Mouse (Mus musculus) heart, embryonic 13.5 days (tissue): ENCODE data around the gene Neu2. TPM values are rescaled to one million over a fixed set of nuclear protein-coding genes. Genes with fewer than 3 reads are reported as not detected.

ENCODE experiments used
- ATAC-seq: fragments of 200-750 bp; cut with Nextera tagmentation; 2 replicates; pipeline ENCODE4 v1.8.0; 2017; ENCODE audit warnings: moderate TSS enrichment; ENCODE audit not compliant: insufficient number of reproducible peaks, low FRiP score, low TSS enrichment; ENCODE audit errors: extremely low read depth
- H3K27ac ChIP-seq: fragments of 300-500 bp; sonication (generic); replicated peaks from 2 replicates; pipeline ENCODE4 v1.5.1; 2015; ENCODE audit warnings: moderate library complexity, mild to moderate bottlenecking, inconsistent platforms
- H3K27me3 ChIP-seq: fragments of 300-500 bp; sonication (generic); replicated peaks from 2 replicates; pipeline ENCODE4 v1.6.1; 2015; ENCODE audit warnings: mild to moderate bottlenecking, inconsistent platforms
- H3K36me3 ChIP-seq: fragments of 300-500 bp; sonication (generic); 2 replicates; pipeline ENCODE4 v1.6.1; 2015; ENCODE audit warnings: mild to moderate bottlenecking, inconsistent platforms
- H3K4me1 ChIP-seq: fragments of 300-500 bp; sonication (generic); 2 replicates; pipeline ENCODE4 v1.6.1; 2015; ENCODE audit warnings: inconsistent platforms
- H3K4me2 ChIP-seq: fragments of 300-500 bp; sonication (generic); 2 replicates; pipeline ENCODE4 v1.6.1; 2015; ENCODE audit warnings: inconsistent platforms, mild to moderate bottlenecking, moderate library complexity
- H3K4me3 ChIP-seq: fragments of 300-500 bp; sonication (generic); 2 replicates; pipeline ENCODE4 v1.5.1; 2015; ENCODE audit warnings: moderate library complexity, mild to moderate bottlenecking, inconsistent platforms
- H3K9ac ChIP-seq: fragments of 300-500 bp; sonication (generic); 2 replicates; pipeline ENCODE4 v1.6.1; 2015; ENCODE audit warnings: inconsistent platforms, mild to moderate bottlenecking, moderate library complexity
- H3K9me3 ChIP-seq: fragments of 300-500 bp; sonication (generic); 2 replicates; pipeline ENCODE4 v1.6.1; 2016; ENCODE audit warnings: inconsistent platforms
- WGBS: fragments of 180-500 bp; shearing (Covaris S2); methylation state at CpG from one replicate; pipeline ENCODE4 v1.1.7; 2015; ENCODE audit warnings: mixed read lengths; 5-methylcytosine and 5-hydroxymethylcytosine counted together
- polyA plus RNA-seq: library from polyadenylated mRNA; unstranded; fragments of >200 nt; fragmentation: Nextera tagmentation; extraction: Ambion mirVana; gene quantifications from 2 replicates; pipeline ENCODE4 v1.2.1, GENCODE M21; 2015

Gene Neu2
- polyA plus RNA-seq, 1 experiment from 2014 or later = not detected

DNA sequence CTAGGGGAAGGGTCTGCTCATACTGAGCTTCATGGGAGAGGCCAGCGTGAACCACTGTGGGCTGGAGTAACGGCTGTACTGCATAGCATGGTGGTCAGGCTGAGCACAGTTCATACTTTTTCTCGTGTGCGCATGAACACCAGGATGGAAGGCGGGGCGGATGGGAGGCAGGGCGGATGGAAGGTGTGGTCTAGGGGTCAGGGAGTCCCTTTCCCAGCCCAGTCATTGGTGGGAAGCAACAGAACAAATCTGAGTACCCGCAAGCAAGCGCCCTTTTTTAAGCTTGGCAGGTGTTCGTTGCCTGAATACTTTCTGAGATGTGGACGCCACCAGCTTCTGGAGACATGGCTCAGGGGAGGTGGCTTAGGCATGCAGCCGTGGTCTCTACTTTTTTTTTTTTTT, 127.0 kb downstream of the Neu2 start:
- Histone ChIP-seq H3K9ac (no peak overlapping the region), H3K27me3 (no peaks in the 10 kb centered on the region), H3K4me3 (no peak overlapping the region), H3K4me1 (peaks cover 30% of the 10 kb centered on the region), H3K4me2 (no peak overlapping the region), H3K36me3 (no peaks in the 10 kb centered on the region), H3K9me3 (no peaks in the 10 kb centered on the region), H3K27ac (peak overlapping the region; percentile 50; the same call in 1 of the 2 replicates)
- no peak for ATAC-seq
- 84% methylated on average over 12 of the region's 12 CpGs for WGBS

DNA sequence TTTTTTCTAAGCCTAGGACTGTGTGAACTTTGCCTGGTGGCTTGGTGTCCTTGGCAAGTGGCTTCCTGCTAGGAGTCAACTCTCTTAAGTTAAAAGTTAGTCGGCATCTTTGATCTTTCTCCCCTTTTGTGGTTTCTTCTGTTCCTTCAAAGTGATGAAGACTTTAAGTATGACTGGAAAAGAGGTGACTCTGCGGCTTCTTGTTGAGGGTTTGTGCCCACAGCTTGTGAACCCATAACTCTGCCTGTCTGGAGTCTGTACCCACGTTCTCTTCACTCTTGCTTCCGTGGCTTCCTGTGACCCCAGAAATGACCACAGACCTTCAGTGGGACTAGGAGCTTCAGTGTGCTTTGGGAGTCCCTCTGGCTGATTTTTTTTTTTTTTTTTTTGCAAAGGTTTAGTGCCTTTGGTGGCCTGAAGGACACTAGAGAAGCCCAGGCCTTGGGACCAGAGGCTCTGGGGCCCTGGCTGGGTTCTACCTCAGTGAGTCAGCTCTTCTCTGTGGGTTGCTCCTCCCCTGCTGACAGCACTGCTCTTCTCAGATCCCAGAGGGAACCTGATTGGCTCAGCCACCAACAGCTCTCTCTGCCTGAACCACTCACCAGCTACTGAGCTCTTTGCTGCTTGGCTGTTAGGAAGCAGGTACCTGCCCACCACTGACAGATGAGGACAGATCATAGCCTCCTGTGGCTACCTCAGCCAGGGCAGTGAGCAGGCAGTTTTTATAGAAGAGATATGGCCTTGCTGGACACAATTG, 127.6 kb downstream of the Neu2 start:
- Histone ChIP-seq H3K36me3 (no peaks in the 10 kb centered on the region), H3K27me3 (no peaks in the 10 kb centered on the region), H3K9me3 (no peaks in the 10 kb centered on the region), H3K9ac (no peak overlapping the region), H3K4me3 (no peak overlapping the region), H3K27ac (peak overlapping the region; percentile 50), H3K4me2 (no peak overlapping the region), H3K4me1 (peaks cover 30% of the 10 kb centered on the region)
- WGBS = 84% methylated on average over 4 of the region's 4 CpGs
- peak; percentile 93 for ATAC-seq

DNA sequence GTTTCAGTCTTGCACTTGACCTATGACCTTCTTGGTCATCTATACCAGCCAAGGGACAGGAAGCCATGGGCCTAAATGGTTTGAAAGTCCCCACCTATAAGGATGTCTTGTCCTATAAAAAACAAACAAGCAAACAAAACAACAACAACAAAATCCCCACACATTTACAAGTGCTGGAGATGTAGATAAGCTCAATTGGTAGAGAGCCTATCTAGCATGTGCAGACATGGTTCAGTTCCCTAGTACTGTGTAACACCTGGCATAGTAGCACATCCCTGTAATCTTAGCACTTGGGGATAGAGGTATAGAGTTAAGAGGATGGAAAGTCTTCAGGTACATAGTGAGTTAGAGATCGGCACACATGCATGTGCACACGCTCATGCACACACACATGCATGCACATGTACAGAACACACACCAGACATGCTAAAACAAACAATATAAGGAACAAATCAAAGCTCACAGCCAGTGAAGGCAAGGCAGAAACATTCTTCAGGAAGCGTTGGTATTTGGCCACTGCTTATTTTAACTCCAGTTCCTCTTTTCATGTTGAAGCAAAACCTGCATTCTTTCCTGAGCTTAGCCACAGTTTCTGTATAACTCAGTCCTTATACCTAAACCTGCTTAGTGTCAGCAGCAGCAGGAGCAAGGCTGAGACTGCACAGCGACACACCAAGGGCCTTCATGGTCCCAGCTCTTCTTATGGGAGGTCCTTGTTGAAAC, 128.3 kb downstream of the Neu2 start:
- H3K4me1 ChIP-seq = peaks cover 30% of the 10 kb centered on the region
- peak; percentile 44 for ATAC-seq

DNA sequence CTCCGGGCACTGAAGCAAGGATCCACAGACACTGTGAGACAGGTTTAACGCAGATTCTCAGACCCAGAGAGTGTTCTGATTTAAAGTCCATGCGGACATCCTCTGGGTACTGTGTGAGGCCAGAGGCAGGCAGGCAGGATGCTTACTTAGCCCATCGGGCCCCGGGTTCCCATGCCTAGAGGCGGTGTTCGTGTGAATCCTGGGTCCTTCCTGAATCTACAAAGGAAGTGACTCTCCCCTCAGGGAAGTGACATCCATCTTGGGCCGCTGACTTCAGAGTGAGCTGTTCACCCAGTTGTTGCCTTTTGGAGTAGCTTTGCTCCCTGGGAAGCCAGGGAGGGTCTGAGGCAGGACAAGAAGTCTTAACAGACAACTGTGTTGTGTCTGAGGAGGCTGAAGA, 130.0 kb downstream of the Neu2 start:
- Histone ChIP-seq H3K27me3 (no peaks in the 10 kb centered on the region), H3K4me1 (peaks cover 30% of the 10 kb centered on the region), H3K36me3 (no peaks in the 10 kb centered on the region), H3K9ac (no peak overlapping the region), H3K27ac (peak overlapping the region; percentile 79), H3K4me2 (peak overlapping the region; percentile 35; the same call in 1 of the 2 replicates), H3K4me3 (no peak overlapping the region), H3K9me3 (no peaks in the 10 kb centered on the region)
- 71% methylated on average over 8 of the region's 8 CpGs for WGBS
- ATAC-seq = no peak

More for the DNA sequence above, 128.3 kb downstream of the Neu2 start:
- H3K9me3 ChIP-seq = no peaks in the 10 kb centered on the region
- H3K4me3 ChIP-seq = no peak overlapping the region
- H3K4me2 ChIP-seq = no peak overlapping the region
- no peaks in the 10 kb centered on the region for H3K36me3 ChIP-seq
- H3K27ac ChIP-seq = peak overlapping the region; percentile 46; the same call in 1 of the 2 replicates
- no peaks in the 10 kb centered on the region for H3K27me3 ChIP-seq
- whole genome bisulfite sequencing = 82% methylated on average over 4 of the region's 4 CpGs
- no peak overlapping the region for H3K9ac ChIP-seq

DNA sequence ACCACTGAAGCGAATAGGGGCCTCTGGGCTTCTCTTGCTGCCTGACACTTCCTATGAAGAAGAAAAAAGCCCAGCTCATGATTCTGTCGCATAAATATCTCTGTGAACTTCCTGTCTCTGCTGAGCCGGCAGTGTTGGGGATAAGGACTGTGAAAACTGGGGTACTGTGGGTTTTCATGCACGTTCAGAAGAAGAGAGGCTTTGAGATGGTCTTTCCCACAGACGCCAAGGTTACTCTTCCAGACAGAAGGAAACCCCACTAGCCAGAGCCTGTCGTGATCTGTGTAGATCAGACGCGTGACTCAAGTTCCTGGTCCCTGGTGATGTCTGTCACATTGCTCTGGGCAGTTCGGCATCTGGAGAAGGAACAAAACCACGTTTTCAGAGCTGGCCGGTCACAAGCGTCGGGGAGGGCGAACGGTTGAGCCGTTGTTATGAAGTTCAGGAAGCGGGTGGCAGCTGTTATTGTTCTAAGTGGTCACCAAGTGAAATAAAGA, 130.5 kb downstream of the Neu2 start:
- H3K36me3 ChIP-seq = no peaks in the 10 kb centered on the region
- peak overlapping the region; percentile 35 for H3K4me2 ChIP-seq
- H3K4me1 ChIP-seq = peaks cover 30% of the 10 kb centered on the region
- peak overlapping the region; percentile 79 for H3K27ac ChIP-seq
- no peak for ATAC-seq
- no peak overlapping the region for H3K4me3 ChIP-seq
- no peak overlapping the region for H3K9ac ChIP-seq
- H3K9me3 ChIP-seq = no peaks in the 10 kb centered on the region
- H3K27me3 ChIP-seq = no peaks in the 10 kb centered on the region
- WGBS = 51% methylated on average over 17 of the region's 17 CpGs

DNA sequence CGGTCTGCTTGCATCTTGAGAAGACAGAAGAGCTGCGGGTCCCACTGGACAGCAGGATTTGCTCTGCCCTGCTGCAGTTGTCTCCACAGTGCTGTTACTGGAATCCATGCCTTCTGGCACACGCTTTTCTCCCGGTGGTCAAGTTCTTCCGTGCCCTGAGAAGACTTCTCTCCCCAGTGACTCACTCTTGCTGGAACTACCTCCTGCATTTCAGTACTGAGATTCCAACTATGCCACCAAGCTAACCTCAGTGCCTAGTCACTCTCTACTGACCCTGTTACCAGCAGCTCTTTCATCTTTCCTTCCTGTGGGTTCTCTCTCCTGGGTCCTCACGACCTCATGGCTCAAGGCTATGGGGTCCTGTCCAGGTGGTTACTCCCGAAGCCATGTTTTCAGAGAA, 133.3 kb downstream of the Neu2 start:
- no peak overlapping the region for H3K4me3 ChIP-seq
- 78% methylated on average over 7 of the region's 7 CpGs for WGBS
- no peak overlapping the region for H3K9ac ChIP-seq
- H3K27me3 ChIP-seq = no peaks in the 10 kb centered on the region
- no peak overlapping the region for H3K27ac ChIP-seq
- no peak for ATAC-seq
- no peaks in the 10 kb centered on the region for H3K9me3 ChIP-seq
- H3K36me3 ChIP-seq = no peaks in the 10 kb centered on the region
- no peak overlapping the region for H3K4me2 ChIP-seq
- H3K4me1 ChIP-seq = peaks cover 16% of the 10 kb centered on the region

DNA sequence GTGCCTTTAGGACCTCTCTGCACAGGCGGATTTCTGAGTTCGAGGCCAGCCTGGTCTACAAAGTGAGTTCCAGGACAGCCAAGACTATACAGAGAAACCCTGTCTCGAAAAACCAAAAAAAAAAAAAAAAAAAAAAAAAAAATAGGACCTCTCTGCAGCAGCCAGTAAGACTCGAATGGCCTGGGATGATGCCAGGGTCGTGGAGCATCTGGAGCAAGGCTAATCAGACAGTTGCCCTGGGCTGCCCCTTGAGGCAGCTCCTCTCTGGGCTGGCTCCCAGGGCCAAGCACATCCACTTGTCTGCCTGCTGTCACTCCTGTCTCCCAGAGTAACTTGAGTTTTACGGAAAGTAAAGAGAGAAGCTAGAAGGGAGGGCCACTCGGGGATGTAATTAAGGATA, 135.4 kb downstream of the Neu2 start:
- ATAC-seq = no peak
- Histone ChIP-seq H3K9ac (no peak overlapping the region), H3K27ac (no peak overlapping the region), H3K9me3 (no peaks in the 10 kb centered on the region), H3K36me3 (no peaks in the 10 kb centered on the region), H3K4me1 (peaks cover 12% of the 10 kb centered on the region; the same call in 1 of the 2 replicates), H3K4me3 (no peak overlapping the region), H3K4me2 (no peak overlapping the region), H3K27me3 (no peaks in the 10 kb centered on the region)
- WGBS = 75% methylated on average over 7 of the region's 7 CpGs

DNA sequence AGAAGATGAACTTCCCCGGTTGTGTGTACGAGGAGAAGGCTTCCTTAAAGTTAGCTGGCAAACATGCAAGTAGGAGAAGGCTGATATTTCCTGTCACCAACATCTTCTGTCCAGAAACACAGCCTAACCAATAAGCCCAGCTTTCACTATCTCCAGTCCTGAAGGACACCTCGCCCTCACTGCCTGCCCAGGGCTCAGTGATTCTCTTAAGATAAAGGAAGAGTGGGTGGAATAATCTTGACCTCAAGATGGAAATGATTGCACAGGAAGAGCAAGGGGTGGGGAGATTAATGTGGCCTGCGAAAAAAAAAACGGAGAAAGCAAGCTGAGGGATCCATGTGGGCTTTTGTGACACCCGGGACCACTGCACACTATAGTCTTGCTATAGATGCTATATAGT, 136.1 kb downstream of the Neu2 start:
- Histone ChIP-seq H3K4me1 (peaks cover 13% of the 10 kb centered on the region), H3K27me3 (no peaks in the 10 kb centered on the region), H3K9me3 (no peaks in the 10 kb centered on the region), H3K4me2 (no peak overlapping the region), H3K36me3 (no peaks in the 10 kb centered on the region), H3K4me3 (no peak overlapping the region), H3K9ac (no peak overlapping the region), H3K27ac (no peak overlapping the region)
- no peak for ATAC-seq
- 45% methylated on average over 6 of the region's 6 CpGs for WGBS

Other genes with a start within 250 kb of the Neu2 start
- gene Efhd1, start 245.5 kb upstream of the Neu2 start, polyA plus RNA-seq = 0.14 and 0.29 TPM in 2 replicates
- gene Gigyf2, start 182.9 kb upstream of the Neu2 start, polyA plus RNA-seq = 27.7 and 30.1 TPM in 2 replicates
- 0.24 and 0.29 TPM in 2 replicates for gene Kcnj13, start 115.2 kb upstream of the Neu2 start, polyA plus RNA-seq
- not detected in 2 replicates for gene Snorc, start 39.6 kb upstream of the Neu2 start, polyA plus RNA-seq
- 0.31 and 0.41 TPM in 2 replicates for gene Ngef, start 64.0 kb downstream of the Neu2 start, polyA plus RNA-seq
- gene Inpp5d, start 110.4 kb downstream of the Neu2 start, polyA plus RNA-seq = 6.0 and 6.2 TPM in 2 replicates
- gene Atg16l1, start 246.0 kb downstream of the Neu2 start, polyA plus RNA-seq = 21.8 and 23.5 TPM in 2 replicates